Mouse (Mus musculus): ENCODE measurements around the gene Glul. TPM values are rescaled to one million over a fixed set of nuclear protein-coding genes. Genes with fewer than 3 reads are reported as not detected.

Gene Glul
- polyA plus RNA-seq, 1 experiment from 2014 or later = 119 TPM

GRCm38 (mm10) chr1:153898989-153899730, 584 bp upstream of the Glul start:
- Histone ChIP-seq H3K4me1 (peaks cover 35% of the 10 kb centered on the region), H3K4me3 (peak overlapping the region; percentile 85), H3K36me3 (peaks cover 16% of the 10 kb centered on the region), H3K27me3 (peaks cover 17% of the 10 kb centered on the region), H3K4me2 (replicated peaks) (peak overlapping the region; percentile 91), H3K27ac (replicated peaks) (peak overlapping the region; percentile 98), H3K9ac (replicated peaks) (peak overlapping the region; percentile 59), H3K9me3 (no peaks in the 10 kb centered on the region)
- peak; percentile 56 for ATAC-seq (ENCODE audit: low FRiP score, low read depth)
- WGBS = 18% methylated on average over 22 of the region's 22 CpGs

- Histone ChIP-seq H3K4me1 (peaks cover 32% of the 10 kb centered on the region), H3K4me3 (peak overlapping the region; percentile 85), H3K27ac (replicated peaks) (peak overlapping the region; percentile 98), H3K27me3 (peaks cover 17% of the 10 kb centered on the region), H3K9me3 (no peaks in the 10 kb centered on the region), H3K4me2 (replicated peaks) (peak overlapping the region; percentile 91), H3K36me3 (peaks cover 28% of the 10 kb centered on the region), H3K9ac (replicated peaks) (peak overlapping the region; percentile 93)
- WGBS = 1% methylated on average over 36 of the region's 36 CpGs
- peak; percentile 56 for ATAC-seq (ENCODE audit: low FRiP score, low read depth)
These were observed 637 bp downstream of the Glul start for GRCm38 (mm10) chr1:153900381-153900780.

GRCm38 (mm10) chr1:153900860-153901730, 1.4 kb downstream of the Glul start:
- WGBS = 1% methylated on average over 25 of the region's 25 CpGs

GRCm38 (mm10) chr1:153903006-153903405, 3.3 kb downstream of the Glul start:
- no peak overlapping the region for H3K27ac ChIP-seq (replicated peaks)
- H3K4me3 ChIP-seq = 0 out of 2 replicates have a peak overlapping the region, but pooled peaks have one; percentile 4
- no peak for ATAC-seq (ENCODE audit: low FRiP score, low read depth)
- WGBS = 50% methylated on average over 13 of the region's 13 CpGs
- H3K4me2 ChIP-seq (replicated peaks) = peak overlapping the region; percentile 28
- no peaks in the 10 kb centered on the region for H3K9me3 ChIP-seq
- H3K4me1 ChIP-seq = peaks cover 32% of the 10 kb centered on the region
- no peak overlapping the region for H3K9ac ChIP-seq (replicated peaks)
- no peaks in the 10 kb centered on the region; the same call in 1 of the 2 replicates for H3K27me3 ChIP-seq
- H3K36me3 ChIP-seq = peaks cover 54% of the 10 kb centered on the region

More at GRCm38 (mm10) chr1:153900860-153901730, 1.4 kb downstream of the Glul start:
- H3K36me3 ChIP-seq = peaks cover 35% of the 10 kb centered on the region
- peak overlapping the region; percentile 98 for H3K27ac ChIP-seq (replicated peaks)
- no peak for ATAC-seq (ENCODE audit: low FRiP score, low read depth)
- peaks cover 17% of the 10 kb centered on the region for H3K27me3 ChIP-seq
- no peaks in the 10 kb centered on the region for H3K9me3 ChIP-seq
- H3K9ac ChIP-seq (replicated peaks) = peak overlapping the region; percentile 93
- H3K4me3 ChIP-seq = peak overlapping the region; percentile 85
- peak overlapping the region; percentile 91 for H3K4me2 ChIP-seq (replicated peaks)
- peaks cover 32% of the 10 kb centered on the region for H3K4me1 ChIP-seq

GRCm38 (mm10) chr1:153904236-153904635, 4.5 kb downstream of the Glul start:
- no peak overlapping the region for H3K9ac ChIP-seq (replicated peaks)
- WGBS = 97% methylated on average over 14 of the region's 14 CpGs
- H3K4me3 ChIP-seq = no peak overlapping the region
- no peaks in the 10 kb centered on the region; the same call in 1 of the 2 replicates for H3K27me3 ChIP-seq
- peaks cover 26% of the 10 kb centered on the region for H3K4me1 ChIP-seq
- no peak for ATAC-seq (ENCODE audit: low FRiP score, low read depth)
- no peak overlapping the region for H3K27ac ChIP-seq (replicated peaks)
- H3K4me2 ChIP-seq (replicated peaks) = no peak overlapping the region
- no peaks in the 10 kb centered on the region for H3K9me3 ChIP-seq
- H3K36me3 ChIP-seq = peaks cover 64% of the 10 kb centered on the region

GRCm38 (mm10) chr1:153905884-153906283, 6.1 kb downstream of the Glul start:
- ATAC-seq (ENCODE audit: low FRiP score, low read depth) = no peak
- no peaks in the 10 kb centered on the region; the same call in 1 of the 2 replicates for H3K27me3 ChIP-seq
- H3K9me3 ChIP-seq = no peaks in the 10 kb centered on the region
- no peak overlapping the region for H3K4me3 ChIP-seq
- no peak overlapping the region for H3K27ac ChIP-seq (replicated peaks)
- H3K4me2 ChIP-seq (replicated peaks) = no peak overlapping the region
- H3K4me1 ChIP-seq = peaks cover 25% of the 10 kb centered on the region
- no peak overlapping the region for H3K9ac ChIP-seq (replicated peaks)
- peaks cover 74% of the 10 kb centered on the region for H3K36me3 ChIP-seq
- WGBS = 98% methylated on average over 3 of the region's 3 CpGs

- H3K4me1 ChIP-seq = peaks cover 4% of the 10 kb centered on the region
- H3K9me3 ChIP-seq = no peaks in the 10 kb centered on the region
- peak; percentile 83 for ATAC-seq (ENCODE audit: low FRiP score, low read depth)
- H3K4me3 ChIP-seq = no peak overlapping the region
- no peak overlapping the region for H3K9ac ChIP-seq (replicated peaks)
- H3K36me3 ChIP-seq = peaks cover 67% of the 10 kb centered on the region
- no peak overlapping the region for H3K27ac ChIP-seq (replicated peaks)
- H3K27me3 ChIP-seq = no peaks in the 10 kb centered on the region; the same call in 1 of the 2 replicates
- 34% methylated on average over 6 of the region's 6 CpGs for WGBS
- no peak overlapping the region for H3K4me2 ChIP-seq (replicated peaks)
These were observed 8.5 kb downstream of the Glul start for GRCm38 (mm10) chr1:153908208-153908607.

GRCm38 (mm10) chr1:153908741-153909140, 9.0 kb downstream of the Glul start:
- no peak overlapping the region for H3K4me3 ChIP-seq
- no peak overlapping the region for H3K27ac ChIP-seq (replicated peaks)
- H3K4me1 ChIP-seq = no peaks in the 10 kb centered on the region
- H3K9ac ChIP-seq (replicated peaks) = no peak overlapping the region
- H3K27me3 ChIP-seq = no peaks in the 10 kb centered on the region; the same call in 1 of the 2 replicates
- 96% methylated on average over 4 of the region's 4 CpGs for WGBS
- H3K9me3 ChIP-seq = no peaks in the 10 kb centered on the region
- ATAC-seq (ENCODE audit: low FRiP score, low read depth) = 0 out of 2 replicates have a peak, but pooled peaks have one; percentile 4
- peaks cover 62% of the 10 kb centered on the region for H3K36me3 ChIP-seq
- H3K4me2 ChIP-seq (replicated peaks) = no peak overlapping the region

GRCm38 (mm10) chr1:153909213-153909962, 9.6 kb downstream of the Glul start:
- no peak overlapping the region for H3K4me2 ChIP-seq (replicated peaks)
- peaks cover 56% of the 10 kb centered on the region for H3K36me3 ChIP-seq
- H3K27me3 ChIP-seq = no peaks in the 10 kb centered on the region
- no peak for ATAC-seq (ENCODE audit: low FRiP score, low read depth)
- no peak overlapping the region for H3K9ac ChIP-seq (replicated peaks)
- no peak overlapping the region for H3K4me3 ChIP-seq
- no peaks in the 10 kb centered on the region for H3K9me3 ChIP-seq
- H3K4me1 ChIP-seq = no peaks in the 10 kb centered on the region
- 96% methylated on average over 10 of the region's 10 CpGs for WGBS
- H3K27ac ChIP-seq (replicated peaks) = no peak overlapping the region

GRCm38 (mm10) chr1:153909963-153910291, 10.2 kb downstream of the Glul start:
- peaks cover 50% of the 10 kb centered on the region for H3K36me3 ChIP-seq
- H3K9ac ChIP-seq (replicated peaks) = no peak overlapping the region
- H3K27ac ChIP-seq (replicated peaks) = no peak overlapping the region
- H3K4me1 ChIP-seq = no peaks in the 10 kb centered on the region
- 95% methylated on average over 9 of the region's 9 CpGs for WGBS
- H3K9me3 ChIP-seq = no peaks in the 10 kb centered on the region
- H3K4me2 ChIP-seq (replicated peaks) = no peak overlapping the region
- no peak for ATAC-seq (ENCODE audit: low FRiP score, low read depth)
- no peaks in the 10 kb centered on the region for H3K27me3 ChIP-seq
- no peak overlapping the region for H3K4me3 ChIP-seq

- Histone ChIP-seq H3K27ac (replicated peaks) (no peak overlapping the region), H3K9me3 (no peaks in the 10 kb centered on the region), H3K9ac (replicated peaks) (no peak overlapping the region), H3K27me3 (no peaks in the 10 kb centered on the region), H3K4me2 (replicated peaks) (no peak overlapping the region), H3K36me3 (peaks cover 45% of the 10 kb centered on the region), H3K4me3 (no peak overlapping the region), H3K4me1 (no peaks in the 10 kb centered on the region)
- ATAC-seq (ENCODE audit: low FRiP score, low read depth) = no peak
- WGBS = 96% methylated on average over 5 of the region's 5 CpGs
These were observed 10.7 kb downstream of the Glul start for GRCm38 (mm10) chr1:153910423-153910822.
